In genomic region chr13:23744421-23745380, GRCm38 (mm10) we compare ENCODE assay signal across 8 mouse cellular contexts. TPM values are rescaled to one million over a fixed set of nuclear protein-coding genes. Genes with fewer than 3 reads are reported as not detected.
DNase-seq lines count a peak whose midpoint lies in the region; ATAC-seq and TF ChIP-seq lines count a peak whose summit lies in the region.

No protein-coding gene starts in this region.

- H3K36me3 ChIP-seq in heart, adult 2 months (ENCODE audit: control insufficient read depth, insufficient read depth, low read length) = peaks cover 13% of the 10 kb centered on the region
- peaks cover 0 to 38% of the 10 kb centered on the region in 2 experiments; a peak in 2 of 4 replicates for H3K36me3 ChIP-seq in MEL (ENCODE audit: control insufficient read depth in 1 of 2, insufficient read depth in 2 of 2, low read length in 2 of 2)
- no peaks in the 10 kb centered on the region for H3K36me3 ChIP-seq in forebrain, postnatal 0 days (ENCODE audit: insufficient read depth)
- no peaks in the 10 kb centered on the region for H3K36me3 ChIP-seq in liver, postnatal 0 days (replicated peaks; ENCODE audit: insufficient read depth, low read length)

- H3K9me3 ChIP-seq in MEL (replicated peaks; ENCODE audit: insufficient read depth, low read length) = no peaks in the 10 kb centered on the region
- no peaks in the 10 kb centered on the region for H3K9me3 ChIP-seq in forebrain, postnatal 0 days (ENCODE audit: low read length)
- H3K9me3 ChIP-seq in liver, postnatal 0 days (ENCODE audit: low read length) = no peaks in the 10 kb centered on the region

- no peak for ATAC-seq in forebrain, postnatal 0 days
- ATAC-seq in liver, postnatal 0 days = no peak
- ATAC-seq in cerebellum, adult (ENCODE audit: insufficient number of reproducible peaks, low FRiP score, low TSS enrichment) = no peak

- intact Hi-C loops in heart, adult 2 months (cut with DNase I) = loop anchor here (5.0 kb wide), 4 partner anchors 122 to 1702 kb away; partner anchors contain the start of genes Hist1h1e, Hist1h2af, Hist1h2ag and Hist1h2be

- H3K79me2 ChIP-seq in heart, adult 2 months (replicated peaks; ENCODE audit: control insufficient read depth, insufficient read depth, low read length) = no peaks in the 10 kb centered on the region
- peaks cover 1% of the 10 kb centered on the region; the same call in 1 of the 2 replicates for H3K79me2 ChIP-seq in MEL (ENCODE audit: control insufficient read depth, insufficient read depth, low read length, poor library complexity)

- no peak for TF ChIP-seq RAD21 in MEL (IDR thresholded peaks at IDR 0.05; ENCODE audit: low read depth, low read length)

- H3K27me3 ChIP-seq in heart, adult 2 months (ENCODE audit: control insufficient read depth, insufficient read depth, low read length) = no peaks in the 10 kb centered on the region
- no peaks in the 10 kb centered on the region for H3K27me3 ChIP-seq in MEL (ENCODE audit: control insufficient read depth in 1 of 2, insufficient read depth in 2 of 2, low read length in 2 of 2)
- no peaks in the 10 kb centered on the region for H3K27me3 ChIP-seq in forebrain, postnatal 0 days (ENCODE audit: insufficient read depth, low read length)
- H3K27me3 ChIP-seq in liver, postnatal 0 days (ENCODE audit: insufficient read depth, low read length) = no peaks in the 10 kb centered on the region

- H3K27ac ChIP-seq in heart, adult 2 months = no peak overlapping the region
- H3K27ac ChIP-seq in MEL (ENCODE audit: control insufficient read depth, low read depth, low read length) = peak overlapping the region; percentile 95
- no peak overlapping the region for H3K27ac ChIP-seq in forebrain, postnatal 0 days (ENCODE audit: low read depth, low read length)
- peak overlapping the region; percentile 99 for H3K27ac ChIP-seq in liver, postnatal 0 days (ENCODE audit: low read depth)

- H3K4me2 ChIP-seq in forebrain, postnatal 0 days (ENCODE audit: low read depth) = peak overlapping the region; percentile 78
- H3K4me2 ChIP-seq in liver, postnatal 0 days (ENCODE audit: low read depth, low read length) = peak overlapping the region; percentile 65

- H3K4me1 ChIP-seq in heart, adult 2 months (ENCODE audit: control insufficient read depth, insufficient read depth, low read length) = peaks cover 4% of the 10 kb centered on the region
- H3K4me1 ChIP-seq in MEL (ENCODE audit: control insufficient read depth in 1 of 2, insufficient read depth in 2 of 2, low read length in 2 of 2) = peaks cover 0 to 13% of the 10 kb centered on the region in 2 experiments; a peak in 2 of 4 replicates
- peaks cover 6% of the 10 kb centered on the region for H3K4me1 ChIP-seq in forebrain, postnatal 0 days (ENCODE audit: insufficient read depth)
- H3K4me1 ChIP-seq in liver, postnatal 0 days (ENCODE audit: insufficient read depth) = peaks cover 10% of the 10 kb centered on the region

- 13% methylated on average over 18 of the region's 36 CpGs for WGBS in heart, adult 2 months
- WGBS in forebrain, postnatal 0 days = 1% methylated on average over 13 of the region's 36 CpGs
- WGBS in liver, postnatal 0 days (ENCODE audit: insufficient replicate concordance) = 3% methylated on average over 13 of the region's 36 CpGs

- DNase-seq in heart, adult 2 months = no peak
- DNase-seq in heart, adult 18-20 months = no peak
- DNase-seq in MEL (ENCODE audit: low read depth, low spot score) = peak; percentile 81
- no peak for DNase-seq in forebrain, postnatal 0 days
- no peak for DNase-seq in liver, postnatal 0 days
- DNase-seq in urinary bladder, postnatal 10 days (ENCODE audit: low spot score) = no peak
- no peak for DNase-seq in cerebellum, postnatal 4 days (ENCODE audit: low spot score in 2 of 2)

- TF ChIP-seq CTCF in heart, adult 2 months (IDR thresholded peaks at IDR 0.05) = no peak
- TF ChIP-seq CTCF in MEL (IDR thresholded peaks at IDR 0.05 in 2 of 3, conservative IDR thresholded peaks at IDR 0.05 in 1 of 3; ENCODE audit: control insufficient read depth in 1 of 3, insufficient read depth in 1 of 3, low read depth in 2 of 3, low read length in 3 of 3, poor library complexity in 1 of 3, severe bottlenecking in 1 of 3) = no peak
- TF ChIP-seq CTCF in forebrain, postnatal 0 days (IDR thresholded peaks at IDR 0.05; ENCODE audit: low read depth) = no peak
- no peak for TF ChIP-seq CTCF in liver, postnatal 0 days (IDR thresholded peaks at IDR 0.05; ENCODE audit: low read depth)

- TF ChIP-seq EP300 in heart, adult 2 months (IDR thresholded peaks at IDR 0.05; ENCODE audit: insufficient read depth, low read depth, low read length) = no peak
- TF ChIP-seq EP300 in MEL (IDR thresholded peaks at IDR 0.05; ENCODE audit: low read depth in 1 of 2, low read length in 2 of 2) = no peak
- peak; percentile 10; the same call in 1 of the 2 replicates for TF ChIP-seq EP300 in liver, postnatal 0 days (IDR thresholded peaks at IDR 0.05; ENCODE audit: low read depth)

- H3K9ac ChIP-seq in heart, adult 2 months (ENCODE audit: low read depth, low read length) = no peak overlapping the region
- peak overlapping the region; percentile 84 for H3K9ac ChIP-seq in MEL (ENCODE audit: control insufficient read depth, low read depth, low read length, poor library complexity, severe bottlenecking)
- H3K9ac ChIP-seq in forebrain, postnatal 0 days = 0 out of 2 replicates have a peak overlapping the region, but pooled peaks have one; percentile 22
- H3K9ac ChIP-seq in liver, postnatal 0 days (replicated peaks) = peak overlapping the region; percentile 53

- TF ChIP-seq POLR2A in heart, adult 2 months (IDR thresholded peaks at IDR 0.05; ENCODE audit: insufficient read depth, low read depth, low read length) = no peak
- TF ChIP-seq POLR2A in MEL (IDR thresholded peaks at IDR 0.05; ENCODE audit: control insufficient read depth in 1 of 2, insufficient read depth in 1 of 2, low read depth in 1 of 2, low read length in 2 of 2, poor library complexity in 1 of 2) = peak; percentile 97 to 99

- peak overlapping the region; percentile 56; the same call in 1 of the 2 replicates for H3K4me3 ChIP-seq in heart, adult 2 months
- H3K4me3 ChIP-seq in MEL (ENCODE audit: control insufficient read depth in 1 of 2, insufficient read depth in 1 of 2, low read depth in 2 of 2, low read length in 2 of 2) = peak overlapping the region; percentile 0 to 53
- peak overlapping the region; percentile 41; the same call in 1 of the 2 replicates for H3K4me3 ChIP-seq in forebrain, postnatal 0 days (ENCODE audit: low read depth, low read length)
- H3K4me3 ChIP-seq in liver, postnatal 0 days (ENCODE audit: low read depth, low read length) = peak overlapping the region; percentile 51

RNA-seq across cellular contexts. Expression of gene Hist1h3c, which starts 0.7 kb away (rescaled TPM):
- 1 to 10 TPM in 1 of 2 experiments, not detected in 1; 2.5 TPM for total RNA-seq in heart, adult 2 months (2021)
- 0.64 TPM in 1 of 2 replicates, not detected in the other for polyA plus RNA-seq in heart, adult 2 months (2012; rRNA removed)
- 1 to 10 TPM; 2.5 to 3.4 TPM for total RNA-seq in heart, adult 18-20 months (2021)
- total RNA-seq in MEL (2012; rRNA removed) = 1,651 and 2,239 TPM in 2 replicates
- 1 to 10 TPM in 1 of 2 experiments, not detected in 1; 1.7 TPM for polyA plus RNA-seq in MEL (2012; ENCODE audit: insufficient read depth in 1 of 2, insufficient read length in 2 of 2, low read depth in 1 of 2, low replicate concordance in 2 of 2, missing spikeins in 1 of 2)
- 294 and 301 TPM in 2 replicates for total RNA-seq in forebrain, postnatal 0 days (2014; rRNA removed)
- 0.84 TPM in 1 of 2 replicates, not detected in the other for polyA plus RNA-seq in forebrain, postnatal 0 days (2015; fragmentation: Nextera tagmentation; extraction: Ambion mirVana)
- polyA plus RNA-seq in liver, postnatal 0 days (2015; fragmentation: Nextera tagmentation; extraction: Ambion mirVana) = 2.8 and 3.5 TPM in 2 replicates

RNA-seq across cellular contexts. Expression of gene Hist1h2bb, which starts 1.8 kb away (rescaled TPM):
- total RNA-seq in heart, adult 2 months (2021) = 1 to 10 TPM; 3.2 to 4.9 TPM
- 0.47 and 0.76 TPM in 2 replicates for polyA plus RNA-seq in heart, adult 2 months (2012; rRNA removed)
- 1 to 10 TPM; 7.4 to 8.1 TPM for total RNA-seq in heart, adult 18-20 months (2021)
- 2,278 and 3,150 TPM in 2 replicates for total RNA-seq in MEL (2012; rRNA removed)
- 1 to 10 TPM in 1 of 2 experiments, not detected in 1; 3.2 TPM for polyA plus RNA-seq in MEL (2012; ENCODE audit: insufficient read depth in 1 of 2, insufficient read length in 2 of 2, low read depth in 1 of 2, low replicate concordance in 2 of 2, missing spikeins in 1 of 2)
- total RNA-seq in forebrain, postnatal 0 days (2014; rRNA removed) = 647 and 680 TPM in 2 replicates
- not detected in 2 replicates for polyA plus RNA-seq in forebrain, postnatal 0 days (2015; fragmentation: Nextera tagmentation; extraction: Ambion mirVana)
- 1.6 and 2.7 TPM in 2 replicates for polyA plus RNA-seq in liver, postnatal 0 days (2015; fragmentation: Nextera tagmentation; extraction: Ambion mirVana)

RNA-seq across cellular contexts. Expression of gene Hist1h1c, which starts 6.1 kb away (rescaled TPM):
- 100 to 1,000 TPM; 147 to 185 TPM for total RNA-seq in heart, adult 2 months (2021)
- polyA plus RNA-seq in heart, adult 2 months (2012; rRNA removed) = 55.5 and 80.0 TPM in 2 replicates
- 100 to 1,000 TPM; 162 to 175 TPM for total RNA-seq in heart, adult 18-20 months (2021)
- 348 and 479 TPM in 2 replicates for total RNA-seq in MEL (2012; rRNA removed)
- polyA plus RNA-seq in MEL (2012; ENCODE audit: insufficient read depth in 1 of 2, insufficient read length in 2 of 2, low read depth in 1 of 2, low replicate concordance in 2 of 2, missing spikeins in 1 of 2) = 1 to 10 TPM in 1 of 2 experiments, not detected in 1; 3.8 TPM
- total RNA-seq in forebrain, postnatal 0 days (2014; rRNA removed) = 475 and 498 TPM in 2 replicates
- 24.0 and 26.3 TPM in 2 replicates for polyA plus RNA-seq in forebrain, postnatal 0 days (2015; fragmentation: Nextera tagmentation; extraction: Ambion mirVana)
- polyA plus RNA-seq in liver, postnatal 0 days (2015; fragmentation: Nextera tagmentation; extraction: Ambion mirVana) = 69.6 and 74.1 TPM in 2 replicates

RNA-seq across cellular contexts. Expression of gene Hist1h2ab, which starts 6.2 kb away (rescaled TPM):
- total RNA-seq in heart, adult 2 months (2021) = 1 to 10 TPM; 4.4 to 6.7 TPM
- polyA plus RNA-seq in heart, adult 2 months (2012; rRNA removed) = 0.51 TPM in 1 of 2 replicates, not detected in the other
- total RNA-seq in heart, adult 18-20 months (2021) = 1 to 10 TPM; 5.8 to 6.8 TPM
- total RNA-seq in MEL (2012; rRNA removed) = 2,219 and 2,780 TPM in 2 replicates
- polyA plus RNA-seq in MEL (2012; ENCODE audit: insufficient read depth in 1 of 2, insufficient read length in 2 of 2, low read depth in 1 of 2, low replicate concordance in 2 of 2, missing spikeins in 1 of 2) = 1 to 10 TPM in 1 of 2 experiments, not detected in 1; 8.0 TPM
- total RNA-seq in forebrain, postnatal 0 days (2014; rRNA removed) = 305 and 340 TPM in 2 replicates
- polyA plus RNA-seq in forebrain, postnatal 0 days (2015; fragmentation: Nextera tagmentation; extraction: Ambion mirVana) = 4.4 and 6.7 TPM in 2 replicates
- 46.5 and 47.4 TPM in 2 replicates for polyA plus RNA-seq in liver, postnatal 0 days (2015; fragmentation: Nextera tagmentation; extraction: Ambion mirVana)

RNA-seq across cellular contexts. Expression of gene Hist1h3b, which starts 7.4 kb away (rescaled TPM):
- total RNA-seq in heart, adult 2 months (2021) = 1 to 10 TPM; 6.4 to 8.0 TPM
- polyA plus RNA-seq in heart, adult 2 months (2012; rRNA removed) = 1.7 TPM in 1 of 2 replicates, not detected in the other
- 10 to 100 TPM in 1 of 2 experiments, 1 to 10 TPM in 1; 8.3 to 10.5 TPM for total RNA-seq in heart, adult 18-20 months (2021)
- 1,725 and 2,102 TPM in 2 replicates for total RNA-seq in MEL (2012; rRNA removed)
- 1 to 10 TPM in 1 of 2 experiments, not detected in 1; 6.6 TPM for polyA plus RNA-seq in MEL (2012; ENCODE audit: insufficient read depth in 1 of 2, insufficient read length in 2 of 2, low read depth in 1 of 2, low replicate concordance in 2 of 2, missing spikeins in 1 of 2)
- total RNA-seq in forebrain, postnatal 0 days (2014; rRNA removed) = 229 and 254 TPM in 2 replicates
- polyA plus RNA-seq in forebrain, postnatal 0 days (2015; fragmentation: Nextera tagmentation; extraction: Ambion mirVana) = 0.25 and 0.67 TPM in 2 replicates
- 10.2 and 16.0 TPM in 2 replicates for polyA plus RNA-seq in liver, postnatal 0 days (2015; fragmentation: Nextera tagmentation; extraction: Ambion mirVana)

Comparison
In these comparisons a context has a peak if more than half of its experiments do, and no peak if none do; other contexts are left out.
1. H3K27ac ChIP-seq: peak in MEL (single experiment) and liver, postnatal 0 days (single experiment); none in heart, adult 2 months (single experiment) and forebrain, postnatal 0 days (single experiment).
2. RNA of gene Hist1h3c, which starts 0.7 kb away (total RNA-seq): 1,651 to 2,239 TPM in MEL and 294 to 301 TPM in forebrain, postnatal 0 days; 2.5 to 3.4 TPM in heart, adult 18-20 months and 2.5 TPM in heart, adult 2 months; every median in the first group is over 10 times any median in the second.
3. RNA of gene Hist1h2bb, which starts 1.8 kb away (total RNA-seq): 2,278 to 3,150 TPM in MEL and 647 to 680 TPM in forebrain, postnatal 0 days; 7.4 to 8.1 TPM in heart, adult 18-20 months and 3.2 to 4.9 TPM in heart, adult 2 months; every median in the first group is over 10 times any median in the second.
4. Peak in every context shown above with its lines, with median percentiles within 50 percentile points of each other: H3K4me3 ChIP-seq.